Mouse (Mus musculus): Measurements from ENCODE around the gene Ppp1r15b.

Gene Ppp1r15b

DNA sequence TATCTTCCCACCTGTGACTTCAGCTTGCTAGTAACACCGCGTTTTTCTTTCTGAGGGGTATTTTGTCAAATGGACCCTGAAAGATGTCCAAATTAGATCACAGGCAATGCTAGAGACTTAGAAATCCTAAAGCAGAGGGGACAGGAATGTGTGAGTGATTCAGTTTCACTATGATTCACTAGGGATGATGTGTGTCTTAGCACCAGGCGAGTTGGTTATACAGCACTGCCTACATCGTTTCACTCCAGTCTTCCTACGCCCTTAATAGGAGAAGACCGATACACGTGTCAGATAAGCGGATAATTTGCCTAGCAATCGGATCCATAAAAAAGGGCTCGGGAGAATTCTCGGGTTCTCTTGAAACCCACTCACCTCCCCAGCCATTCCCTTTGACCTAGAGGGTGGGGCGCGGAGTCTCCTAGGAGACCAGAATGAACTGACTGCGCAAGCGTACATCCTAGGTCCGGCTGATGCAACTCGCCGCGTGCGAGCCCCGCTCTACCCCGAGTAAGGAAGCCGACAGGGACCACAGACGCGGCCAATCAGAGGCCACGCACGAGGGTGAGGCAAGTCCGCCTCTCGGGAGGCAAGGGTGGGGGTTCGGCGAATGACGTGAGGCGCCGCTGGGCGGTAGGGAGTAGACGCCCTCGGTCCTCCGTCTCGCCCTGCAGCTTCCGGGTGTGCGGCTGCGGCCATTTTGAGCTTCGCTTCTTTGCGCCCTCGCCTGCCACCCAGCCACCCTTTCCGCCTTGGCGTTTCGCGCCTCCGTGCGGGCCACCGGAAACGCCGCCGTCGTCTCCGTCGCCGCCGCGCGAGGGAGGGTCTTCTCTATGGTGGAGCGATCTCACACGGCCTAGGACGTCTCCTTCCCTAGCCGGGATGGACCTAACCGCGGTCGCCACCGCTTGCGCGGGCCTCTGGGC, at the start of gene Ppp1r15b:
Gene Ppp1r15b (plus strand): TSS at position 506 of the 923 bp plus-strand sequence.
- peak; percentile 92 for DNase-seq (ENCODE audit: low spot score)

DNA sequence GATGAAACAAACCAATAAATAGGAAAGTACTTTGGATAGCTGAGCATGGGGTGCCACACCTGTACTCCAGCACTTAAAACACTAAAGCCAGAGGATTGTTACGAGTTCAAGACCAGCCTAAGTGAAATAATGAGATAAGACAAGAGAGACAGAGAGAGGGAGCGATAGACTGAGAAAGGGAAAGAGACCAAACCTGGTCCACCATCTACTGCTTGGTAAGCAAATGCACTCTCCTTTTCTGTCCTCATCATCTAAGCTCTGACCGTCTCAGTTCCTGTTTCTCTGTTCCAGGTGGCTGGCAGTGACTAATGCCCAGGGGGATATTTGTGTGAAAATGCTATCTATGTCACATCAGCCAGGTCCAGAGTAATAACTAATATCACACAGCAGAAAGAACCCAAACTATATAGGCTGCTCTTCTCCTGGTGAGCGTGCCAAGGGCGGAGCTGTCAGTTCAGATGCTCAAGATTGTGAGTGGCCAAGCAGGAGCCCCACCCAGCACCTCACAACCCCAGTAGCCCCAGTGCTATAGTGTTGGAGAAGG, 47.9 kb upstream of the Ppp1r15b start:
- DNase-seq (ENCODE audit: low spot score): no peak

DNA sequence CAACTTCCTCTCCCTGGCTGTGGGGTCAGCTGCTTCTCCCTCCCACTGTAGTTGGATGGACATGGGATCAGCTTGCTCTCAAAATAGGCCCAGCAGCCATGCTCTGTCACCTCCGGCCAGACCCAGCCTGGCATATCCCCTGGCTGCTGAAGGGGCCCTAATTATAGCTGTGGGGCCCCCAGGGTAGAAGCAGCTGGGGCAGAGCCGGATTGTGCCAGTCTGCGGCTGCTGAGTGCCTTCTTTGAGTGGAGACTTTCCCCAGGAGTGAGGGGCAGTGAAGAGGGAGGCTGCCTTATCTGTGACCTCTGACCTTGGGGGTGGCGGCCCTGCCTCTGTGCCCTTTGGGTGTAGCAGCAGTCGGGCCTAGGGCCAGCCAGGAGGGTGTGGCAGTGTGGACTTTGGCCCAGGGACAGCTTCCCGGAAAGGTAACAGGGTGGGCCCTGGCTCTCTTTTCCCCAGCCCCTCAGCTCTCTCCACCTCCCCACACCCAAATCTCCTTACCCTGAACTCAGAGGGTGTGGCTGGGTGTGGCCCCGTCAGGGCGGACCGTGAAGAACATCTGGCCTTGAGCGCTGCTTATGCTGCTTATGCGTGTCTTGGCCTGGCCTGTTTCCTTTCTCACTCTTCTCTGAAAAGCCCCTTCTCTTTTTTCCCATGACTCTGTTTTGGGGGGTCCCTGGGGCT, 46.9 kb upstream of the Ppp1r15b start:
- DNase-seq (ENCODE audit: low spot score): no peak

DNA sequence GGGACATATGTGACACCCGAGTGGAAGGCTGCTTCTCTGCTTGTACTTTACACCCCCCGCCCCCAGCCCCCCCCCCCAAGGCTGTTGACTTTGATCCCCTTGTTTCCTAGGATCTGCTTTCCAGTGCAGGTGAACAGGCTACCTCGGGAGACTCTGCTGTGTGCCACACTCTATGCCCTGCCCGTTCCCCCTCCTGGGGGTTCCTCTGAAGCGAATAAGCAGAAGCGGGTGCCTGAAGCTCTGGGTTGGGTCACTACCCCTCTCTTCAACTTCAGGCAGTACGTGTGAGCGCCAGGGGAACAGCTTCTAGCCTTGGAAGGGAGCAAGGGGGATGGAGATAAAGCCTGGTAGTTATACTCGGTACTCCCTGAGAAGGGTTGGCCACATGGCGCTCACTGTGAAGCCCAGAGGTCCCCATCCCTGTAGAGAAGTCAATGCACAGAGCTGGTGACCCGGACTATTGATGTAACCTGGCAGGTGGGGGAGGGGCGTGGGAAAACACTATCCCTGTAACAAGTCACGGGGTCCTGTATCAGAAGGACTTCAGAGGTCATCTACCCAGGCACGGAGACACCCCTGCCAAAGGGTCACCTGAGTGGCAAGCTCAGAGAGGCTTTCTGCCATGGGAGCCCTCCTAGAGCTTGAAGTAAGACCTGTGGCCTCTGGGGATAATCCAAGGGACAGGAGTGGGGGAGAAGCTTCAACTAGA, 46.1 kb upstream of the Ppp1r15b start:
- DNase-seq (ENCODE audit: low spot score): no peak

DNA sequence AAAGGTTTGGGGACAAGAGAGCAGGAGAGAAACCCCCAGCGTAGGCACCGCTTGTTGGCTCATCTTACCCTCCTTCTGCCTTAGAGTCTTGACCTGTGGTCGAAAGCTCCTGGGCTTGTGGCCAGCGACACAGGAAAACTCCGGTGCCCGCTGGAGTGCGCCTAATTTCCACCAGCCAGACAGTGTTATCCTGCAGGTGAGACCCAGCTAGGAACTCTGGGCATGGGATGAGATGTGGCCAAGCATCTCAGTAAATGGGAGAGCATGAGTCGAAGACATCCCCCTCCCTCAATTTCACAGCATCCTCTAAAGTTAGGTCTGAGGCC, 45.6 kb upstream of the Ppp1r15b start:
- no peak for DNase-seq (ENCODE audit: low spot score)

DNA sequence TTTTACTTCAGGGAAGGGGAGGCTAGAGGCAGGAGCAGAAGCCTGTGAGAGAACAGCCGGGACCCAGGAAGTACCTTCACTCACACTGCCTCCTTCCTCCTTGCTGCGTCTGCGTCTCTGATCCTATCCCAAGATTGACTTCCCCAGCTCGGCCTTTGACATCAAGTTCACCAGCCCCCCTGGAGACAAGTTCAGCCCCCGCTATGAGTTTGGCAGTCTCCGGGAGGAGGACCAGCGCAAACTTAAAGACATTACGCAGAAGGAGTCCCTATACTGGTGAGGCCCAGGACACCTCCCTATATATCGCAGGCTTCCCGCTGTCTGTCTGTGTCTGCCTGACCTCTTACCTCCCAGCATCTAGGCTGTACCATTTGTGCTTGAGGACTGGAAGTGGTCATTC, 44.1 kb upstream of the Ppp1r15b start:
- no peak for DNase-seq (ENCODE audit: low spot score)

DNA sequence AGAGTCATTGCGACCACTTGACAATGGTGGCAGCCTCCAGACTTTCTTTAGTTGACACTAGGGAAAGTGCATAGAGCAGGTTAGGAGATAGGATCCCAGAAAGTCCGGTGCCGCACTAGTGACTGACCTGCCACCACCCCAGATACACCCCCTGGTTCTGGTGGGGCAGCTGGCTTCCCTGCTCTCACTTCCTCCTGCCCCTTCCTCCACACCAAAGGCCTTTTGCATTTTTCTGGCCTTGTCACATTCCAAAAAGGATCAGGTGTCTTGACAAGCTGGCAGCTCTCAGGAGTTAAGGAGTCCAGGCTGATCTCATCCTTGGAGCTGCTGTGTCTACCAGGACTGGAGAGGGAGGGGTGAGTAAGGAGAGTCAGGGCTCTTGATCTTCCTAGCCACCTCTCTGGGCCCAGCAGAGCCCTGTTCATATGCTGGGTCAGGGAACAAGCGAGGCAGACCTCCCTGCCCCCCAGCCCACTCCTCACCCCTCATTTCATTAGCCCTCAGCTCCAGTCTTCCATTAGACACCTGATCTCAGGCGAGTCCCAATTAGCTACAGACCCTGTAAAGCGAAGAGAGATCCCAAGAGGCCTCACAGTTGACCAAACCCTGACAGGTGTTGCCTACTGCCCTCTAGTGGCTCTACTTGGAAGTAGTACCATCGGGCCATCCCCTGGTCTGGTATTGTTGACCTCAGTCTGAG, 43.6 kb upstream of the Ppp1r15b start:
- DNase-seq (ENCODE audit: low spot score): peak; percentile 57

DNA sequence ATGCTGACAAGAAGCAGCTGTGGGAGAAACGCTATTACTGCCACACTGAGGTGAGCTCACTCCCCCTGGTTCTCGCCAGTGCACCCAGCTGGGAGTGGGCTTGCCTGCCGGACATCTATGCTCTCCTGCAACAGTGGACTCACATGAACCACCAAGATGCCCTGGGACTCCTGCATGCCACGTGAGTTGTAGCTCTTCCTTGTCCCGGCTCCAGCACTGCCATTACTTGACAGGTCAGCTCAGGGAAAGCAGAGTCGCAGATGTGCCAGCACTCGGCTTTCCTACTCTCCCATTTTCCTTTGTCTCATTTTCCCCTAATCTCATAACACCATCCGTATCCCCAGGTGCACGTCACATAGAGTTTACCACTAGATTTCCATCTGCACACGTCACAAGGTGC, 42.7 kb upstream of the Ppp1r15b start:
- no peak for DNase-seq (ENCODE audit: low spot score)

DNA sequence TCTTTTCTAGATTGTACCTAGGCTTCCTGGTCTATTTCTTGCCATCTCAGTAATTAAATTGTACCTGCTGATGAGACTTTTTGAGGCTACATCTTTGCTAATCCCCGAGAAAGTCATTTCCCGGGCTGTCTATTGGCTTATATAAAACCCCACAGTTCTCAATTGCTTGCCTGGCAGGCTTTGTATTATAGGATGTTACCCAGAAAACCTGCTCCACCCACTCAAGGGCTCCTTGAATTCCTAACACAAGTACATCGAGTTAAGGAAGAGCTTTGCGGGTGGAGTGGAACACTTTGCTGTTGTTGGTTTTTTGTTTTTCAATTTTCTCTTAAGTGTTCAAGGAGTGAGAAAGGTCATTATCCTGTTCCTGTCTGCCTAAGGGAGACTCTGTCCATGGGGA, 41.5 kb upstream of the Ppp1r15b start:
- no peak for DNase-seq (ENCODE audit: low spot score)

DNA sequence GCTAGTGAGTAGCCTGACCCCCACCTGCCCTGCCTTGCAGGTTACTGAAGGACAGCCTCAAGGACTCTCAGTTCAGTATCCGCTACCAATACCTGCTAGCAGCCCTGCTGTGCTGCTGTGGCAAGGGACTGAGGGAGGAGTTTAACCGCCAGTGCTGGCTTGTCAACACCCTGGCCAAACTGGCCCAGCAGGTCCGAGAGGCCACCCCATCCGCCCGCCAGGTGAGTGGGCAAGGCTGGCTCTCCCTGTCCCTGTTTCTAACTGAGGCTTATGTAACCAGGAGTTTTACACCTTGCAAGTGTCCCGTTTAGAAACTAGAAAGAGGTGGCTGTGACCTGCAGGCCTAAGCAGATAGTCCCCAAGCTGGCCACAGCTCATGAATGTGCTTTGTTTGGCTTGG, 40.3 kb upstream of the Ppp1r15b start:
- no peak for DNase-seq (ENCODE audit: low spot score)

DNA sequence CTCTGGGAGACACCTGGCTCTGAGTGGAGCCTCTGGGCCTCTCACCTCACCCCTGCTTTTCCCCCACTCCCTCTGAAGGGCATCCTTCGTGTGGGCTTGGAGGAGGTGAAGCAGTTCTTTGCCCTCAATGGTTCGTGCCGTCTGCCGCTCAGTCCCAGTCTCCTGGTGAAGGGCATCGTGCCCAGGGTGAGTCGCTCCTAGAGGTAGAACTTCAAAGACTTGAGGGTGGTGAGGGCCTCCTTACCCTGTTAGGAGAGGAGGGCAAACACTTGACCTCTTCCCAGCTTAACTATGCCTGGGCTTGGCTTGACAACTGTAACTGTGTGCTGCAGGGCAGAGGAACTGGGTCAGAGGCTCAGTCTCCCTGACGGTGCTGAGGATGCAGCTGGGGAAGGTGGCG, 39.5 kb upstream of the Ppp1r15b start:
- DNase-seq (ENCODE audit: low spot score): no peak

GRCm38 (mm10) chr1:133093719-133094118, 37.2 kb upstream of the Ppp1r15b start:
- no peak for DNase-seq (ENCODE audit: low spot score)

- peak; percentile 62 for DNase-seq (ENCODE audit: low spot score)
These were observed 29.8 kb upstream of the Ppp1r15b start for GRCm38 (mm10) chr1:133100980-133101798.

DNA sequence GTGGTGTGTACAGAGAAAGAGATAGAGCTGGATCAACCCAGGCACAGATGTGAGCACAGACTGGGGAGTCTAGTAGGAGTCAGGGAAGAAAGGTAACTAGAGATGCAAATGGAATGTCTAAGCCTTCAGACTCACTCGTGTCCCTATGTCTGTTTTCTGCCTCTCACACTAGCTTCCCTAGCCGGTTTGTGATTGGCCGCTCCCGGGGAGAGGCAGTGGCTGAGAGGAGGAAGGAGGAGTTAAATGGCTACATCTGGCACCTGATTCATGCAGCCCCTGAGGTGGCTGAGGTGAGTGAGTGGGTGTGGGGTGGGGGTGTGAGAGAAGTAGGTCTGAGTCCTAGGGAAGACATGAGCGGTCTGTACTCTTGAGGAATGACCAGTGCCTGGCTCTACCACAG, 28.8 kb upstream of the Ppp1r15b start:
- DNase-seq (ENCODE audit: low spot score): no peak

- no peak for DNase-seq (ENCODE audit: low spot score)
These were observed 27.6 kb upstream of the Ppp1r15b start for GRCm38 (mm10) chr1:133103315-133103714.

DNA sequence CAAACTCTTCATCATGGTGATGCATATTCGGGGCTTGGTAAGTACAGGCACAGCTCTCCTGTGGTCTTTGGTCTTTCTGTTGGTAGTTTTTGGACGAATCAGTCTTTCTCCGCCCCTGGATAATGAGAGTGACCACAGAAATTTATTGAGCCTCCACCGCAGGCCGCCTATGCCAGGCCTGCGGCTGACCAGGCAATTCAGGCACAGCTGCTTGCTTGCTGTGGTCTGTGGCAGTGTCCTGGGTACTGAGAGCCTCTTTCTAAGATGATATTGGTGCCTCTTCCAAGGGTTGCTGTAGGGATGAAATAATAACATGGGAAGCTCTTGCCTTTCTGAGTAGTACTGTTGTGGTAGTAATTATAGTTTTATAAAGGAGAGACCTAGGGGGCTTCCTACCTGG, 27.1 kb upstream of the Ppp1r15b start:
- no peak for DNase-seq (ENCODE audit: low spot score)

- DNase-seq (ENCODE audit: low spot score): no peak
These were observed 14.8 kb upstream of the Ppp1r15b start for GRCm38 (mm10) chr1:133116108-133116507.

GRCm38 (mm10) chr1:133118127-133118526, 12.8 kb upstream of the Ppp1r15b start:
- DNase-seq (ENCODE audit: low spot score): no peak

- no peak for DNase-seq (ENCODE audit: low spot score)
These were observed 12.1 kb upstream of the Ppp1r15b start for GRCm38 (mm10) chr1:133118844-133119243.

GRCm38 (mm10) chr1:133119931-133120712, 10.8 kb upstream of the Ppp1r15b start:
- no peak for DNase-seq (ENCODE audit: low spot score)

Measured in ovary, postnatal 14 days (tissue).